Mouse (Mus musculus) kidney, adult 2 months (tissue): Measurements from ENCODE around the gene Mad2l2. TPM values are rescaled to one million over a fixed set of nuclear protein-coding genes. Genes with fewer than 3 reads are reported as not detected.

Experiments
- DNase-seq: peaks from one replicate; pipeline ENCODE4 v3.0.0; 2021
- H3K27ac ChIP-seq: fragments of 200-500 bp; 2 replicates; pipeline ENCODE4 v1.5.1; 2012; ENCODE audit warnings: low read depth, low read length, control low read depth, inconsistent platforms; ENCODE audit not compliant: insufficient read depth
- H3K27me3 ChIP-seq: fragments of 200-500 bp; replicated peaks from 2 replicates; pipeline ENCODE4 v1.6.1; 2012; ENCODE audit warnings: mild to moderate bottlenecking, moderate library complexity, low read length, inconsistent platforms; ENCODE audit not compliant: control insufficient read depth, insufficient read depth
- H3K36me3 ChIP-seq: fragments of 200-500 bp; 2 replicates; pipeline ENCODE4 v1.6.1; 2012; ENCODE audit warnings: mild to moderate bottlenecking, moderate library complexity, low read length, inconsistent platforms; ENCODE audit not compliant: control insufficient read depth, insufficient read depth
- H3K4me1 ChIP-seq: fragments of 200-500 bp; 2 replicates; pipeline ENCODE4 v1.6.1; 2011; ENCODE audit warnings: low read length; ENCODE audit not compliant: control insufficient read depth, insufficient read depth
- H3K4me3 ChIP-seq: fragments of 200-500 bp; 2 replicates; pipeline ENCODE4 v1.5.1; 2011; ENCODE audit warnings: mild to moderate bottlenecking, low read depth, low read length, control low read depth; ENCODE audit not compliant: insufficient read depth
- CTCF ChIP-seq: fragments of 200-500 bp; conservative IDR thresholded peaks from 2 replicates; pipeline ENCODE4 v1.5.1; 2011; ENCODE audit warnings: low read depth, mild to moderate bottlenecking, control low read depth, low read length, moderate library complexity, mixed read lengths; ENCODE audit not compliant: insufficient read depth, insufficient read length
- POLR2A ChIP-seq: fragments of 200-500 bp; IDR thresholded peaks from one replicate; pipeline ENCODE4 v1.6.1; 2011; ENCODE audit warnings: low read depth, low read length, control low read depth
- WGBS: fragments of 180-500 bp; shearing (Covaris S2); methylation state at CpG from one replicate; pipeline ENCODE4 v1.1.7; 2018; 5-methylcytosine and 5-hydroxymethylcytosine counted together
- polyA plus RNA-seq: library from polyadenylated mRNA; depleted of rRNA; stranded (reverse); fragments of >200 nt; gene quantifications from 2 replicates; pipeline ENCODE4 v1.2.3, GENCODE M21; 2012

The Mad2l2 gene
- polyA plus RNA-seq, 1 experiment, result 22.8 TPM

DNA sequence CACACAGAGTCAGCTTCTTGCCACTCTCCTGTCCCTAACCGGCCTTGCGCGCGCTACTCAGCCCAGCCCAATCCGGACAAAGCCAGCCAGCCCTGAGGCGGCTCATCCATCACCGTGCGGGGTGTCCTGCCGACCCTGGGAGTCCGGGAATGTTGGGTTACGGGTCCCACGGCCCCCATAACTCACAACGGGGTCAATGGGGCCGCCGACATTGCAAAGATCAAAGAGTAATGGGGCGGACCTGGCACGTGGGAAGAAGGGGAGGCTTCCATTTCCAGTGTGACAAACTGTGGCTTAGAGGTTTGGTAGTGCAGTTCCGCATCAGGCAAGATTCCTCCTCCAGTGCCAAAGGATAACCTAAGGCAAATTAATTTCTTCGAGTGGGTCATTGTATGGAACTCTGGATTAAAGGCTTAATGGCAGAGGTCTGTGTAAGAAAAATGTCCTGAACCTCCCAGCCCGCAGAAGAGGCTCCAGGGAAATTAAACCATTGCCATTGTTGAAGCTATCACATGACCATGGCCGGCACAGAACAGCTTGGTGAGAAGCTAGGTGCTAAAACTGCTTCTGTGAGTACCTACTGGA, 1.4 kb downstream of the Mad2l2 start:
- H3K4me1 ChIP-seq, result no peaks in the 10 kb centered on the region
- H3K27me3 ChIP-seq, result no peaks in the 10 kb centered on the region
- H3K36me3 ChIP-seq, result no peaks in the 10 kb centered on the region
- WGBS, result 3% methylated on average over 21 of the region's 21 CpGs
- no peak overlapping the region for H3K27ac ChIP-seq
- H3K4me3 ChIP-seq, result no peak overlapping the region
- DNase-seq, result peak; percentile 20
- TF ChIP-seq CTCF (no peak), POLR2A (no peak)

DNA sequence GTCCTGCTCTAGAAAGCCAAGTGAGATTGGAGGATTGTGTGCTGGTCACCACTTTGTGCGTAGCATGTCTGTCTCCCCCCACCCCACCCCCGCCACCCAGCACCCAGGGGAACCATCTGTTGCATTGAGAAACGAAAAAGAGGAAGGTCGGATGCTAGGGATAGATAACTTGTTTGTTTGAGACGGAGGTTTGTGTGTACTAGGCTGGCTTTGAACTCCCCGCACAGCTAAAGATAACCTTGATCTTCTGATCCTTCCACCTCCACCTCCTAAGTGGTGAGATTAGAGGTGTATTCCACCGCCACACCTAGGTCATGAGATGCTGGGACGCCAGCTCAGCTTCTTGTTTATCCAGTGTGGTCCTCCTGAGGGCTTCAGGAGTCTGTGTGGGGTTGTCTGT, 4.8 kb downstream of the Mad2l2 start:
- no peaks in the 10 kb centered on the region for H3K27me3 ChIP-seq
- WGBS, result 90% methylated on average over 8 of the region's 8 CpGs
- DNase-seq, result no peak

DNA sequence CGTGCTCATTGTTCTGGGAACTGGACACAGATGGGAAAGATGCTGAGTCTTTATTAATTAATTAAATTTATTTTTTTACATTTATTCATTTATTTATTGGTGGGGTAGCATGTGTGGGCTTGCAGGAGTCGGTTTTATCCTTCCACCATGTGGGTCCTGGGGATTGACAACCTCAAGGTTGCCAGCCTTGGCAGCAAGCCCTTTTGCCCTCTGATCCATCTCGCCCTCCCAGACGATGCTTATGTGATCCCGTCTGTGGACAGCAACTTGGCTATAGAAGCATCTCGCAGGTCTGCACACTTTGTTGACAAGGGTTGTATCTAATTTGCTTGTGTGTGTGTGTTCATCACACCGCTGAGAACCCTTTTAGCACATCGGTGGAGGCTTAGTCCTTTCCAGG, 7.3 kb downstream of the Mad2l2 start:
- Histone ChIP-seq H3K27me3 (no peaks in the 10 kb centered on the region), H3K36me3 (no peaks in the 10 kb centered on the region), H3K4me1 (no peaks in the 10 kb centered on the region; the same call in 1 of the 2 replicates), H3K27ac (no peak overlapping the region), H3K4me3 (no peak overlapping the region)
- TF ChIP-seq POLR2A, result no peak
- no peak for TF ChIP-seq CTCF
- 73% methylated on average over 8 of the region's 8 CpGs for WGBS
- no peak for DNase-seq

More for the DNA sequence above, 4.8 kb downstream of the Mad2l2 start:
- H3K4me3 ChIP-seq, result no peak overlapping the region
- no peak overlapping the region for H3K27ac ChIP-seq
- no peaks in the 10 kb centered on the region for H3K36me3 ChIP-seq
- H3K4me1 ChIP-seq, result no peaks in the 10 kb centered on the region
- TF ChIP-seq CTCF (no peak), POLR2A (no peak)

- H3K4me1 ChIP-seq, result no peaks in the 10 kb centered on the region; the same call in 1 of the 2 replicates
- DNase-seq, result no peak
- peak overlapping the region; percentile 34; the same call in 1 of the 2 replicates for H3K27ac ChIP-seq
- no peaks in the 10 kb centered on the region for H3K36me3 ChIP-seq
- peak overlapping the region; percentile 80 for H3K4me3 ChIP-seq
- TF ChIP-seq POLR2A (no peak), CTCF (no peak)
- H3K27me3 ChIP-seq, result no peaks in the 10 kb centered on the region
- under 1% methylated on average over 12 of the region's 12 CpGs for WGBS
Observed at GRCm38 (mm10) chr4:148139767-148140097, 9.5 kb downstream of the Mad2l2 start.

DNA sequence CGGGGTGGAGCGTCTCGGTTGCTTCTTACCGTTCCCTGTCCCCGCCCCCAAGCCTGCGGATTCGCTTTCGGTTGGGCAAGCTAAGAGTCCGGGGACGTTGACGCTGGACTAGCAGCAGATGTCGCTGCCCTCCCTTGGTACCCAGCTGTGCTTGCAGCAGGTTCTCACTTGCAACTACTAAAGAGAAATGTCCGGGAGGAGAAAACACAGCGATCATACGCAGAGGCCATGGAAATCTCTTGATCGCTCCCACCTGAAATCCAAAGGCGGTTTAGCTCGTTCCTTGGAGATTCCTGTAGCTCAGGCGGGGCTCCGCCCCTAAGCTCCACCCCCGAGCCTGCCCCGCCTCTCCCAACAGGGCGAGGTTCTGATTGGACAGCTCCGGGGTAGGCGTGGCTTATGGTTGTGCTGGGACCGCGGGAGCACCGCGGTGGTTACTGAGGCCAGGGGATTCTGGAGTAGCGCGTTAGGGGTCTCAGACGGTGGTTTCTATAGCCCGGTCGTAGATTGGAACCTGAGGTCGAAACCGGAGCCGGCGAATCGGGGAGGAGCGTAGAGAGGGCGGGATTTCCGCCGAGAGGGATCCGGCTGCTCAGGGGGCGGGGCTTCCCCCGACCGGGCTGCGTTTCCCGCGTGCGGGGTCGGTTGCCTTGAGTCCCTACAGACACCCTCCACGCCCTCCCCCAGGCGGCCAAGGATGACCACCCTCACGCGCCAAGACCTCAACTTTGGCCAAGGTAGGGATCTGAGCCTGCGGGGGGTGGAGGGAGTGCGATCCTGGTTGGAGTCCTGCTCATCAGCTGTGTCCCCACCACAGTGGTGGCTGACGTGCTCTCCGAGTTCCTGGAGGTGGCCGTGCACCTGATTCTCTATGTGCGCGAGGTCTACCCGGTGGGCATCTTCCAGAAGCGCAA, 10.2 kb downstream of the Mad2l2 start:
- peak overlapping the region; percentile 80 for H3K4me3 ChIP-seq
- no peaks in the 10 kb centered on the region; the same call in 1 of the 2 replicates for H3K4me1 ChIP-seq
- DNase-seq, result peak; percentile 97
- peak overlapping the region; percentile 94 for H3K27ac ChIP-seq
- H3K36me3 ChIP-seq, result no peaks in the 10 kb centered on the region
- under 1% methylated on average over 65 of the region's 65 CpGs for WGBS
- no peaks in the 10 kb centered on the region for H3K27me3 ChIP-seq
- peak; percentile 82 for TF ChIP-seq CTCF
- TF ChIP-seq POLR2A, result peak; percentile 24

DNA sequence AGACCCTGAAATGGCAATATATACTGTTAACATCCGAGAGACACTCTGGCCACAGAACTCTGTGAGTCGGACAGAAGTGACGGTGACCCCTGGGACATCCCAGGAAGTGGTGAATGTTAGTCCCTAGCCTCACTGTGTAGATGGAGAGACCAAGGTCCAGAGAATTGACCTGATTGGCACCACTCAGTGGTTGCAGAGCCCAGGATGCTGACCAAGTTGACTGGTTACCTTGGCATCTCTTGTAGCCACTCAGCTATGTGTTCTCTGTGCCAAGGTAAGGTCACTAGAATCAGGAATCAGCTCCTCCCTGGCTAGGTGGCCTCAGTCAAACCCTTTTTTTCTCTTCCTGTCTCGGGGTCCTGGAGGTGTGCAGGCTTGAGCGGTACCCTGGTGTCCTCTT, 13.5 kb downstream of the Mad2l2 start:
- Histone ChIP-seq H3K4me3 (no peak overlapping the region), H3K4me1 (no peaks in the 10 kb centered on the region; the same call in 1 of the 2 replicates), H3K36me3 (no peaks in the 10 kb centered on the region), H3K27ac (no peak overlapping the region), H3K27me3 (no peaks in the 10 kb centered on the region)
- DNase-seq, result no peak
- 86% methylated on average over 5 of the region's 5 CpGs for WGBS
- no peak for TF ChIP-seq CTCF
- TF ChIP-seq POLR2A, result no peak

DNA sequence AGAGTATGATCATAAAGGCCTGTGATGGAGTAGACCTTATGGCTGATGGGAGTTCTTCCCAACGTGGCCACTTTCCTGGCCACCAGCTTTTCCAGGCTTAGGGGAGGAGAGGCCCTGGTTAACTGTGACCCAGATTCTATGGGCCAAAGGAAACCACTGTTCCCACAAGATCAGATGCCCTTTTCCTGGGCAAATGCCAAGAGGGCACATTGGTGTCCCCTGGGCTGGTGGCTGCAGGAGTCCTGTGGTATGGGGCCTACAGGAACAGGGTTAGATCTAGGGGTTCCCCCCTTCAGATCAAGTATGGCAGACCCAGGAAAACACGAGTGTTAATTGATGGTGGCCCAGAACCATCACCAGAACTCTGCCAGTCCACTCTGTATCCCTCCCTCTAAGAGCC, 17.5 kb downstream of the Mad2l2 start:
- DNase-seq, result no peak
- TF ChIP-seq CTCF (no peak), POLR2A (no peak)
- H3K4me3 ChIP-seq, result no peak overlapping the region
- H3K4me1 ChIP-seq, result no peaks in the 10 kb centered on the region
- H3K27me3 ChIP-seq, result no peaks in the 10 kb centered on the region
- H3K36me3 ChIP-seq, result no peaks in the 10 kb centered on the region
- WGBS, result 89% methylated on average over 2 of the region's 2 CpGs
- H3K27ac ChIP-seq, result no peak overlapping the region
